Mouse (Mus musculus) heart, embryonic 14.5 days (tissue): ENCODE measurements around the gene Apol6. TPM values are rescaled to one million over a fixed set of nuclear protein-coding genes. Genes with fewer than 3 reads are reported as not detected.

Experiments used
- ATAC-seq: fragments of 200-750 bp; cut with Nextera tagmentation; 2 replicates; pipeline ENCODE4 v1.8.0; 2017; ENCODE audit warnings: low read depth, moderate TSS enrichment; ENCODE audit not compliant: insufficient number of reproducible peaks, insufficient read depth, low FRiP score
- H3K27ac ChIP-seq, 2 experiments: fragments of 200-500 bp in 1 of 2; fragments of 300-500 bp in 1 of 2; sonication (generic) in 1 of 2; replicated peaks in 1 of 2; 2 replicates each; pipeline ENCODE4 v1.5.1; 2012 to 2014; ENCODE audit warnings: low read depth in 2 of 2, low read length in 2 of 2, control low read depth in 1 of 2, mild to moderate bottlenecking in 1 of 2, mixed read lengths in 1 of 2; ENCODE audit not compliant: control insufficient read depth in 1 of 2, insufficient read depth in 1 of 2
- H3K27me3 ChIP-seq: fragments of 300-500 bp; sonication (generic); 2 replicates; pipeline ENCODE4 v1.6.1; 2014; ENCODE audit warnings: mild to moderate bottlenecking, low read length, control low read depth; ENCODE audit not compliant: control insufficient read depth, insufficient read depth
- H3K36me3 ChIP-seq: fragments of 300-500 bp; sonication (generic); 2 replicates; pipeline ENCODE4 v1.6.1; 2014; ENCODE audit warnings: mild to moderate bottlenecking, control low read depth, low read length, mixed read lengths; ENCODE audit not compliant: control insufficient read depth, insufficient read depth
- H3K4me1 ChIP-seq, 2 experiments: fragments of 200-500 bp in 1 of 2; fragments of 300-500 bp in 1 of 2; sonication (generic) in 1 of 2; 2 replicates each; pipeline ENCODE4 v1.6.1; 2012 to 2014; ENCODE audit warnings: low read length in 2 of 2, control low read depth in 1 of 2, mixed read lengths in 1 of 2; ENCODE audit not compliant: control insufficient read depth in 2 of 2, insufficient read depth in 2 of 2
- H3K4me2 ChIP-seq: fragments of 300-500 bp; sonication (generic); 2 replicates; pipeline ENCODE4 v1.6.1; 2014; ENCODE audit warnings: mild to moderate bottlenecking, low read length
- H3K4me3 ChIP-seq, 2 experiments: fragments of 200-500 bp in 1 of 2; fragments of 300-500 bp in 1 of 2; sonication (generic) in 1 of 2; 2 replicates each; pipeline ENCODE4 v1.5.1; 2012 to 2014; ENCODE audit warnings: low read length in 2 of 2, mild to moderate bottlenecking in 2 of 2, control low read depth in 1 of 2, low read depth in 1 of 2, moderate library complexity in 1 of 2; ENCODE audit not compliant: control insufficient read depth in 1 of 2, insufficient read depth in 1 of 2
- H3K9ac ChIP-seq: fragments of 300-500 bp; sonication (generic); 2 replicates; pipeline ENCODE4 v1.6.1; 2014; ENCODE audit warnings: mild to moderate bottlenecking, low read length
- H3K9me3 ChIP-seq: fragments of 300-500 bp; sonication (generic); 2 replicates; pipeline ENCODE4 v1.6.1; 2016; ENCODE audit warnings: low read length, control low read depth; ENCODE audit not compliant: control insufficient read depth
- WGBS: fragments of 180-500 bp; shearing (Covaris S2); extraction: QIAGEN DNeasy Blood & Tissue Kit; methylation state at CpG from one replicate; pipeline ENCODE4 v1.1.7; 2014; 5-methylcytosine and 5-hydroxymethylcytosine counted together
- polyA plus RNA-seq: library from polyadenylated mRNA; unstranded; fragments of >200 nt; fragmentation: Nextera tagmentation; extraction: Ambion mirVana; gene quantifications from 2 replicates; pipeline ENCODE4 v1.2.1, GENCODE M21; 2014

The Apol6 gene
- polyA plus RNA-seq, 1 experiment from 2014 or later, result 0.19 TPM

DNA sequence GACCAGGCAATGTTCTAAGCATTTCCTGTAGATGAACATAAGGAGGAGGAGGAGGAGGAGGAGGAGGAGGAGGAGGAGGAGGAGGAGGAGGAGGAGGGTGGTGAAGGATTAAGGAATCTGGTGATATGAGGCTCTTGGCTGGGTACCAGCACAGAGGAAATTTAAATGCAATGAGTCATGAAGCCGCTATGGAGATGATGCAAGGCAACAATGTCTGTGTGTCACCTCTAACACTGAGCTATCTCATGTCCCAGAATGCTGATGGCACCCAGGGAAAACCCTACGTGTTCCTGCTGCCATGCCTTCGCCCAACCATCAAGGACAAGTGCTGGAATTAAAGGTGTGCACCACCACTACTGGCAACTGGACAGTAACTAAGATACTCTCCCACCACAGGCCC is 24.5 kb downstream of the Apol6 start:
- H3K4me3 ChIP-seq, result no peak overlapping the region
- peak overlapping the region; percentile 34 to 80 for H3K27ac ChIP-seq
- 40% methylated on average over 3 of the region's 3 CpGs for WGBS
- H3K9me3 ChIP-seq, result 0 out of 2 replicates have a peak, but pooled peaks cover 3% of the 10 kb centered on the region
- H3K9ac ChIP-seq, result no peak overlapping the region; the same call in 1 of the 2 replicates
- H3K27me3 ChIP-seq, result no peaks in the 10 kb centered on the region
- no peaks in the 10 kb centered on the region for H3K36me3 ChIP-seq
- no peak; the same call in 1 of the 2 replicates for ATAC-seq
- H3K4me1 ChIP-seq, result peaks cover 18 to 26% of the 10 kb centered on the region in 2 experiments
- no peak overlapping the region for H3K4me2 ChIP-seq

DNA sequence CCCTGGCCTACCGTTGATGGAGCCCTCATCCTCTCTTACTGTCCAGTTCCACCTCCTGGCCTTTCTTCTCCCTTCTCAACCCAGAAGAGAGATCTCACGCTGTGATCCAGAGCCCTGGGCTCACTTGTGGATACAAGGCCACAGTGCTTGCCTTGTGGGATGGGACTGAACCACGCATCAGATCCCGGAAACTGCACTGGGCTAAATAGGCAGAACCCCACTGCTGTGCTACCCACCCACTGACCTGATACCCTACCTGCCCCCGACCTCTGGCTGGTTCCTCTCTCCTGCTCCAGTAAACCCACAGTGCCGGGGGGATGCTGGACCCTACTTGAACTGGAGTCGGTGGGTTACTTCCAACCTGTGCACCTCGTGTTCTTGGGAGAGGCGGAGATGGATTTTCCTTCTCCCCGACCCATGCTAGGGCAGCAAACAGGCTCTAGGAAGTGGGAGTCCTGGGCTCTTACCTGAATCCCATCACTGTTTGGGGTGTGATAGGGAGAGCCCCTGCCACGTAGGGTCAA is 26.3 kb downstream of the Apol6 start:
- Histone ChIP-seq H3K27me3 (no peaks in the 10 kb centered on the region), H3K36me3 (peaks cover 12% of the 10 kb centered on the region), H3K4me2 (no peak overlapping the region), H3K4me3 (no peak overlapping the region), H3K4me1 (peaks cover 18 to 21% of the 10 kb centered on the region in 2 experiments), H3K9ac (no peak overlapping the region), H3K27ac (no peak overlapping the region), H3K9me3 (no peaks in the 10 kb centered on the region)
- 84% methylated on average over 11 of the region's 11 CpGs for WGBS
- ATAC-seq, result no peak

DNA sequence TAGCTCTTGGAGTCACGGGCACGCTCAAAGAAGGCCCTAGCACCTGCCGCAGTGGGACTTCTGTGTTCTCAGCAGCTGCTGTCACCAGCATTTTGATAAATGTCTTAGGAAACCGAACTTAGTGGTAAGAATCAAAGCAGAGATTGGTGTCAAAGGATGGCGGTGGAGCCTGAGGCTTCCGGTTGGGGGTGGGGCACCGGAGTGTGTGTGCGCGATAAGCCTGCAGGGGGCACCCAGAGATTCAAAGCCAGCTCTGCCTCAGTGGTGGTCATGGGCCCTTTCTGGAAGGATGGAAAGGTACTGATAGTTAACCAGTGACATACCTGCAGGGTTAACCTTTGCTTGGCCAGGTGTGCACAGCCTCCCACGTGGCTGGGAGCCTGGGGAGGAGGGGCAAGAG is 27.0 kb downstream of the Apol6 start:
- ATAC-seq, result no peak
- H3K4me1 ChIP-seq, result peaks cover 14 to 21% of the 10 kb centered on the region in 2 experiments
- WGBS, result 18% methylated on average over 10 of the region's 10 CpGs
- no peak overlapping the region for H3K27ac ChIP-seq
- no peaks in the 10 kb centered on the region for H3K27me3 ChIP-seq
- H3K9me3 ChIP-seq, result no peaks in the 10 kb centered on the region
- peak overlapping the region; percentile 12 for H3K4me2 ChIP-seq
- no peak overlapping the region for H3K4me3 ChIP-seq
- no peak overlapping the region for H3K9ac ChIP-seq
- H3K36me3 ChIP-seq, result peaks cover 19% of the 10 kb centered on the region

DNA sequence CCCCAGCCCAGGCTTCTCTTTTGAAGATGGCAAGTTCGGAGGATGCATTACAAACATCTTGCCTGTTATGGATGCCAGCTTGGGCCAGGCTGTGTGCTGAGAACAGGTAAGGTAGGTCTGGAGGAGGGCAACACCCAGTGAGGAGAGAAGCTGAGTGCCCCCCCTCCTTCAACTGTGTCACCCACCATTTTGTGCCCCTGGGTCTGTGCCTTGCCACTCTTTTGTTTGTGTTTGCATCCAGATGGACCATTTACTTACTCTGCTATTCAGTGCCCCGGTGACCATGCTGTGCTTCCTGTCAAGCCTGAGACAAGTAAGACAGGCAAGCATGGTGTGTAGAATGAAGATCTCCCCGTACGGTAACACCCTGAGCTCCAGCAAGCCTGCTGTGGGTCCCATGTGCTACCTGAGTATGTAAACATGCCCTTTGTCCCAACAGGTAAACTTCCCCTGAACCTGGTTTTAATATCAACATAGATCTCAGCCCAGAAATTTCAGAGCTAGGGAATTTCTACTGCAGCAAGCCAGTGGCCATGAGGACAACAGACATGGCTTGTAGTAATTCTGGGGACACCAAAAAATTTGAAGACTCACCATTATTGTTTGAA is 28.1 kb downstream of the Apol6 start:
- no peak overlapping the region for H3K27ac ChIP-seq
- H3K9me3 ChIP-seq, result no peaks in the 10 kb centered on the region
- H3K9ac ChIP-seq, result no peak overlapping the region
- H3K4me3 ChIP-seq, result no peak overlapping the region
- peaks cover 14 to 21% of the 10 kb centered on the region in 2 experiments for H3K4me1 ChIP-seq
- no peak overlapping the region for H3K4me2 ChIP-seq
- WGBS, result 79% methylated on average over 4 of the region's 4 CpGs
- no peak for ATAC-seq
- H3K36me3 ChIP-seq, result peaks cover 31% of the 10 kb centered on the region
- no peaks in the 10 kb centered on the region for H3K27me3 ChIP-seq

DNA sequence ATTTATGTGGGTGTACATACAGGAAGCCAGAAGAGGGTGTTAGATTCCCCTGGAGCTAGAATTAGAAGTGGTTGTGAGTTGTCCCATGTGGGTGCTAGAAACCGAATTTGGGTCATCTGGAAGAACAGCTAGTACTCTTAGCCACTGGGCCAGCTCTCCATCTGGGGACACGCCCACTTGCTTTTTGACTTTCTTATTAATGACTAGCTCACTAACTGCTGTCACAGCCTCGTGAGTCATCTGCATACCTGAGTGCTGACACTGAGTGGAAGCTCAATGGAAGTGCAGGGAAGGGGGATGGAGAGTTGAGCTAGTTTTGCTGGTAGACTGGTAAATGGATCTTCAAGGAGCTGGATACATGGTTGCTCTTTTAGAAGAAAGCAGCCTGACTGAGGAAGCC is 32.0 kb downstream of the Apol6 start:
- peaks cover 67% of the 10 kb centered on the region for H3K36me3 ChIP-seq
- no peak overlapping the region for H3K4me3 ChIP-seq
- H3K27ac ChIP-seq, result no peak overlapping the region
- no peaks in the 10 kb centered on the region for H3K27me3 ChIP-seq
- H3K4me1 ChIP-seq, result peaks cover 2 to 10% of the 10 kb centered on the region in 2 experiments; a peak in 2 of 4 replicates
- H3K9me3 ChIP-seq, result no peaks in the 10 kb centered on the region
- no peak for ATAC-seq
- no peak overlapping the region for H3K4me2 ChIP-seq
- 80% methylated on average over 3 of the region's 3 CpGs for WGBS
- H3K9ac ChIP-seq, result no peak overlapping the region

DNA sequence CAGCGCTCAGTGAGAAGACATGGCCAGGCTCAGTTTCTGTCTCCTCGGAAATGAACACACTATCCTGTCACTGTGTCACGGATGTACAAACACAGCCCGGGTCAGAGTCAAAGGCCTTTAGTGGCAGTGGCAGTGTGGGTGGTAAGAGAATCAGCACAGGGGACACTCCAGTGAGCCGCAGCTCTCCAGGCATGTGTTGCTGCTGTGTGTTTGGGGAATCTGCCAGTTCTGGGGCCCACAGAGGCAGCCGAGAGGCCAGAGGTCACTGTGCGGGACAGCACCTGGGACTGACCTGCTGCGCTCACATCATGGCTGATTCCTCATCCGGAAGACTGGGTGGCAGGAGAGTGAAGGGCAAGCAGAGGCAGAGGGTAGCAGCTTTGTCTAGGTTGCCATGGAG is 33.4 kb downstream of the Apol6 start:
- H3K4me2 ChIP-seq, result no peak overlapping the region
- H3K27ac ChIP-seq, result no peak overlapping the region
- WGBS, result 95% methylated on average over 9 of the region's 9 CpGs
- no peak overlapping the region for H3K4me3 ChIP-seq
- H3K36me3 ChIP-seq, result peaks cover 80% of the 10 kb centered on the region
- ATAC-seq, result no peak
- H3K4me1 ChIP-seq, result 0 out of 4 replicates have a peak, but pooled peaks cover 0 to 8% of the 10 kb centered on the region in 2 experiments
- H3K9ac ChIP-seq, result no peak overlapping the region
- H3K9me3 ChIP-seq, result no peaks in the 10 kb centered on the region
- H3K27me3 ChIP-seq, result no peaks in the 10 kb centered on the region

DNA sequence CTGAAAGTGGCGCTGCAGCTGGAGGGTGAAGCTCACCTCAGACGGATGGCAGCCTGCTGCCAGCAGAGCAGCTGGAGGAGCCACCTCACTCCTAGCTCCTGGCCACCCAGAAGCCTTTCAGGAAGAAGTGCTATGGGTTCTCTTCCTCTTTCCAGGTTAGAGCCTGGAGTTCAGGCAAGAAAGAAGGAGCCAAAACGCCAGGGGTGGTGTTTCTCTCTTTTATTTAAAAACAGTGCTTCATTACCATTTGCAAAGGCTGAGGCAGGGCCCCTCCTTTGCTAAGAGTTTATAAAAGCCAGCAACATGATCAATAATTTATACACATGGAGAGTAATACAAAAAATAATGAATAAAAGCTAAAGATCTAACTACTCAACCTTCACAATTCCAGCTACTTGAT is 34.3 kb downstream of the Apol6 start:
- WGBS, result 86% methylated on average over 3 of the region's 3 CpGs
- H3K36me3 ChIP-seq, result peaks cover 89% of the 10 kb centered on the region

More for the DNA sequence above, 34.3 kb downstream of the Apol6 start:
- 0 out of 4 replicates have a peak, but pooled peaks cover 0 to 8% of the 10 kb centered on the region in 2 experiments for H3K4me1 ChIP-seq
- H3K27me3 ChIP-seq, result no peaks in the 10 kb centered on the region
- no peaks in the 10 kb centered on the region for H3K9me3 ChIP-seq
- no peak overlapping the region for H3K4me3 ChIP-seq
- no peak overlapping the region for H3K4me2 ChIP-seq
- ATAC-seq, result no peak
- H3K27ac ChIP-seq, result no peak overlapping the region
- H3K9ac ChIP-seq, result no peak overlapping the region
